Mouse (Mus musculus) stomach, adult 2 months (tissue): ENCODE results near the gene Il10. TPM values are rescaled to one million over a fixed set of nuclear protein-coding genes. Genes with fewer than 3 reads are reported as not detected.

Source experiments
- polyA plus RNA-seq: library from polyadenylated mRNA; depleted of rRNA; stranded (reverse); fragments of >200 nt; gene quantifications from 2 replicates; pipeline ENCODE4 v1.2.3, GENCODE M21; 2012; rRNA removed

Il10 gene
- not detected in 2 replicates for polyA plus RNA-seq

DNA sequence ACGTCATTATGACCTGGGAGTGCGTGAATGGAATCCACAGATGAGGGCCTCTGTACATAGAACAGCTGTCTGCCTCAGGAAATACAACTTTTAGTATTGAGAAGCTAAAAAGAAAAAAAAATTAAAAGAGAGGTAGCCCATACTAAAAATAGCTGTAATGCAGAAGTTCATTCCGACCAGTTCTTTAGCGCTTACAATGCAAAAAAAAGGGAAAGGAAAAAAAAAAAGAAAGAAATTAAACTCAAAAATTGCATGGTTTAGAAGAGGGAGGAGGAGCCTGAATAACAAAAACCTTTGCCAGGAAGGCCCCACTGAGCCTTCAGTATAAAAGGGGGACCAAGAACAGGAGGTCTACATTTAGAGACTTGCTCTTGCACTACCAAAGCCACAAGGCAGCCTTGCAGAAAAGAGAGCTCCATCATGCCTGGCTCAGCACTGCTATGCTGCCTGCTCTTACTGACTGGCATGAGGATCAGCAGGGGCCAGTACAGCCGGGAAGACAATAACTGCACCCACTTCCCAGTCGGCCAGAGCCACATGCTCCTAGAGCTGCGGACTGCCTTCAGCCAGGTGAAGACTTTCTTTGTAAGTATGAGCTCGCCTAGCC is at the start of gene Il10:
Il10 (plus strand) TSS at position 354 of the 607 bp plus-strand sequence.

Other genes with a start within 250 kb of the Il10 start
- 0.06 and 0.19 TPM in 2 replicates for gene Fcamr, start 218.9 kb upstream of the Il10 start, polyA plus RNA-seq
- gene Pigr, start 193.2 kb upstream of the Il10 start, polyA plus RNA-seq = 4.1 and 8.9 TPM in 2 replicates
- 0.22 and 0.56 TPM in 2 replicates for gene Fcmr, start 154.2 kb upstream of the Il10 start, polyA plus RNA-seq
- not detected in 2 replicates for gene Il24, start 132.4 kb upstream of the Il10 start, polyA plus RNA-seq
- not detected in 2 replicates for gene Il20, start 108.4 kb upstream of the Il10 start, polyA plus RNA-seq
- not detected in 2 replicates for gene Il19, start 79.7 kb upstream of the Il10 start, polyA plus RNA-seq
- gene Mapkapk2, start 78.0 kb downstream of the Il10 start, polyA plus RNA-seq = 37.5 and 45.8 TPM in 2 replicates
- 0.08 and 0.18 TPM in 2 replicates for gene Dyrk3, start 118.5 kb downstream of the Il10 start, polyA plus RNA-seq
- 11.4 and 13.4 TPM in 2 replicates for gene Eif2d, start 133.3 kb downstream of the Il10 start, polyA plus RNA-seq
- 11.3 and 26.8 TPM in 2 replicates for gene Rassf5, start 225.4 kb downstream of the Il10 start, polyA plus RNA-seq